Mouse (Mus musculus) C2C12 (cell line): ENCODE measurements around the gene Olfr1360. TPM values are rescaled to one million over a fixed set of nuclear protein-coding genes. Genes with fewer than 3 reads are reported as not detected.

Experiments used
- H3K27me3 ChIP-seq: one replicate; pipeline ENCODE4 v1.6.1; 2011; ENCODE audit not compliant: control insufficient read depth, insufficient read depth, insufficient read length
- H3K36me3 ChIP-seq: one replicate; pipeline ENCODE4 v1.6.1; 2011; ENCODE audit not compliant: control insufficient read depth, insufficient read depth
- H3K4me3 ChIP-seq: one replicate; pipeline ENCODE4 v1.5.1; 2011; ENCODE audit warnings: mild to moderate bottlenecking, control low read depth; ENCODE audit not compliant: poor library complexity, insufficient read depth, severe bottlenecking
- H3K79me2 ChIP-seq: one replicate; pipeline ENCODE4 v1.6.1; 2011; ENCODE audit not compliant: control insufficient read depth, insufficient read depth
- H3K79me3 ChIP-seq: one replicate; pipeline ENCODE4 v1.6.1; 2011; ENCODE audit warnings: low read depth, control low read depth
- H3ac ChIP-seq: one replicate; pipeline ENCODE3; 2011; ENCODE audit warnings: low read depth; ENCODE audit not compliant: control insufficient read depth, insufficient read length
- CEBPB ChIP-seq: IDR thresholded peaks from one replicate; pipeline ENCODE4 v1.6.1; 2011; ENCODE audit warnings: low read depth, mild to moderate bottlenecking, control low read depth, moderate library complexity
- CTCF ChIP-seq: IDR thresholded peaks from one replicate; pipeline ENCODE4 v1.5.1; 2011; ENCODE audit not compliant: control insufficient read depth, insufficient read depth, insufficient read length
- FOSL1 ChIP-seq: IDR thresholded peaks from one replicate; pipeline ENCODE4 v1.8.0; 2011; ENCODE audit warnings: mild to moderate bottlenecking, low read length; ENCODE audit not compliant: poor library complexity, insufficient read depth, severe bottlenecking
- MAX ChIP-seq: IDR thresholded peaks from one replicate; pipeline ENCODE4 v1.6.1; 2011; ENCODE audit warnings: mild to moderate bottlenecking, control low read depth
- MYOD1 ChIP-seq: IDR thresholded peaks from one replicate; pipeline ENCODE4 v1.6.1; 2011; ENCODE audit warnings: low read depth; ENCODE audit not compliant: control insufficient read depth, insufficient read length
- MYOG ChIP-seq: IDR thresholded peaks from one replicate; pipeline ENCODE4 v1.6.1; 2011; ENCODE audit not compliant: control insufficient read depth, insufficient read length; ENCODE audit errors: extremely low read depth
- USF1 ChIP-seq: IDR thresholded peaks from one replicate; pipeline ENCODE4 v1.6.1; 2011; ENCODE audit warnings: low read depth, mild to moderate bottlenecking, control low read depth, moderate library complexity
- microRNA-seq: library from miRNA; unstranded; fragments of <30 nt; microRNA quantifications from one replicate; pipeline ENCODE4, GENCODE M21; 2019; ENCODE audit warnings: borderline microRNAs expressed
- polyA plus RNA-seq: library from polyadenylated mRNA; unstranded; fragments of >200 nt; fragmentation: generic; extraction: Trizol; gene quantifications from one replicate; pipeline ENCODE4 v1.2.1, GENCODE M21; 2012; ENCODE audit warnings: missing spikeins

Gene Olfr1360
- polyA plus RNA-seq, 1 experiment = not detected

DNA sequence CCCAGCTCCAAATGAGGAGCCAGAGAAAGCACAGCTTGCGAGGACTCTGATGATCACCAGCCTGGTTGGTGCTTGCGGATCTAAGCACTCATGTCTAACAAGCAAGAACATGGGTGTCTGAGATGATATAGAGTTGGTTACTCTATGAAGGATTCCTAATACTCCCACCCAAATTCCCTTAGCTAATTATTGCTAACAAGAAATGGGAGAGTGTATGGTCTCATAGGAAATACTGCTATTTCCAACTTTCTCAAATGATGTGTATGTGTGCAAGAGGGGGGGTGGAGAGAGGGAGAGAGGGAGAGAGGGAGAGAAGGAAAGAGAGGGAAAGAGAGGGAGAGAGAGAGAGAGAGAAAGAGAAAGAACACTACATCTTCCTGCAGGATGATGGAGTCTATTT lies 13.9 kb downstream of the Olfr1360 start, which contains the start of gene Olfr1361:
Olfr1361 (minus strand) TSS at position 101 of the 400 bp plus-strand sequence.
- no peaks in the 10 kb centered on the region for H3K79me2 ChIP-seq
- H3K4me3 ChIP-seq = no peak within 1 kb of the TSS
- no peak within 1 kb of the TSS for H3ac ChIP-seq
- no peaks in the 10 kb centered on the region for H3K36me3 ChIP-seq
- TF ChIP-seq MAX (no peak), CEBPB (no peak), MYOG (no peak), FOSL1 (no peak), MYOD1 (no peak), CTCF (no peak), USF1 (no peak)
- no peaks in the 10 kb centered on the region for H3K27me3 ChIP-seq
- no peaks in the 10 kb centered on the region for H3K79me3 ChIP-seq

DNA sequence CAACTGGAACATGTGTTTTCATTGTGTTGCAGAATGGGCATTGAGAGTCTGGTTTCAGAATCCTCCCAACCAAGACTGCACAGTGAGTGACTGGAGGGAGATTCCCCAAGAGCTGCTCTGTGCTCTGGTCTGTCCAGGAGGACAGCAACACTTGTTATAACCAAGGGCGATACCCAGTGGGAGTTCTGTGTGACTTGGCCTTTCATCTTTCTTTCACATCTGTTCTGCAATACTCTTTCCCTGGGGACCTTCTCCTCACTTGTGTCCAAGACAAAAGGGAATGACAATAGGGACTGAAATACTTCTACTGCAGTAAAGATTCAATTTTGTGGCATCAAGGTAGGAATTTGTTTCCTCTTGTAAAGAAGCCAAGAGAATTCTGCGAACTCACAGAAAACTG lies 34.8 kb downstream of the Olfr1360 start, which contains the start of gene Olfr11:
Olfr11 (minus strand) TSS at position 101 of the 400 bp plus-strand sequence.
- no peak for TF ChIP-seq CTCF
- no peak for TF ChIP-seq CEBPB
- TF ChIP-seq MYOD1 = no peak
- no peak for TF ChIP-seq MAX
- no peak for TF ChIP-seq MYOG
- TF ChIP-seq USF1 = no peak
- no peaks in the 10 kb centered on the region for H3K79me2 ChIP-seq
- no peaks in the 10 kb centered on the region for H3K36me3 ChIP-seq
- no peak within 1 kb of the TSS for H3K4me3 ChIP-seq
- no peaks in the 10 kb centered on the region for H3K79me3 ChIP-seq
- H3ac ChIP-seq = no peak within 1 kb of the TSS
- H3K27me3 ChIP-seq = no peaks in the 10 kb centered on the region

Small RNA genes within 50 kb of the gene (microRNA-seq; reads per million reads assigned to microRNA genes)
- gene Gm44357 (0.16 reads per million), gene Gm44367 (not detected)

Other genes starting within 250 kb of the Olfr1360 start
- 0.20 TPM for gene Pgbd1, start 236.3 kb downstream of the Olfr1360 start, polyA plus RNA-seq
- gene Zscan26, start 223.7 kb downstream of the Olfr1360 start, polyA plus RNA-seq = 3.5 TPM
- 0.02 TPM for gene Nkapl, start 208.9 kb downstream of the Olfr1360 start, polyA plus RNA-seq
- gene Zkscan4, start 198.5 kb downstream of the Olfr1360 start, polyA plus RNA-seq = not detected
- gene Gm10065, start 198.0 kb downstream of the Olfr1360 start, polyA plus RNA-seq = not detected
- gene AK157302, start 182.2 kb downstream of the Olfr1360 start, polyA plus RNA-seq = 0.23 TPM
- gene Gm11273, start 176.0 kb downstream of the Olfr1360 start, polyA plus RNA-seq = 22.1 TPM
- 0.97 TPM for gene Zkscan8, start 146.3 kb downstream of the Olfr1360 start, polyA plus RNA-seq
- 0.02 TPM for gene Olfr1366, start 134.6 kb downstream of the Olfr1360 start, polyA plus RNA-seq
- not detected for gene Olfr1535, start 117.5 kb downstream of the Olfr1360 start, polyA plus RNA-seq
- gene Olfr1364, start 95.6 kb downstream of the Olfr1360 start, polyA plus RNA-seq = not detected
- not detected for gene Olfr1362, start 63.4 kb downstream of the Olfr1360 start, polyA plus RNA-seq
- 0.01 TPM for gene Olfr11, start 34.9 kb downstream of the Olfr1360 start, polyA plus RNA-seq
- gene Olfr1361, start 14.0 kb downstream of the Olfr1360 start, polyA plus RNA-seq = not detected
- gene Olfr1359, start 20.7 kb upstream of the Olfr1360 start, polyA plus RNA-seq = not detected
- 9.1 TPM for gene Hist1h2bl, start 38.7 kb upstream of the Olfr1360 start, polyA plus RNA-seq
- 15.6 TPM for gene Hist1h2ai, start 39.0 kb upstream of the Olfr1360 start, polyA plus RNA-seq
- gene Hist1h3h, start 40.3 kb upstream of the Olfr1360 start, polyA plus RNA-seq = 15.6 TPM
- gene Hist1h2bm, start 44.6 kb upstream of the Olfr1360 start, polyA plus RNA-seq = 3.4 TPM
- gene Hist1h4j, start 57.7 kb upstream of the Olfr1360 start, polyA plus RNA-seq = 2.9 TPM
- gene Hist1h4k, start 73.1 kb upstream of the Olfr1360 start, polyA plus RNA-seq = 10.3 TPM
- 5.9 TPM for gene Hist1h2ak, start 76.4 kb upstream of the Olfr1360 start, polyA plus RNA-seq
- 3.8 TPM for gene Hist1h2bn, start 76.7 kb upstream of the Olfr1360 start, polyA plus RNA-seq
- 1.6 TPM for gene Hist1h1b, start 103.2 kb upstream of the Olfr1360 start, polyA plus RNA-seq
- gene Hist1h3i, start 106.0 kb upstream of the Olfr1360 start, polyA plus RNA-seq = 9.4 TPM
- gene Hist1h2an, start 109.8 kb upstream of the Olfr1360 start, polyA plus RNA-seq = 18.1 TPM
- gene Hist1h2bp, start 110.1 kb upstream of the Olfr1360 start, polyA plus RNA-seq = 2.6 TPM
- 20.3 TPM for gene Hist1h2bq, start 132.8 kb upstream of the Olfr1360 start, polyA plus RNA-seq
- gene Hist1h2ao, start 133.1 kb upstream of the Olfr1360 start, polyA plus RNA-seq = not detected
- gene Hist1h4m, start 134.3 kb upstream of the Olfr1360 start, polyA plus RNA-seq = not detected
- 17.3 TPM for gene Hist1h4n, start 154.8 kb upstream of the Olfr1360 start, polyA plus RNA-seq
- gene Hist1h2ap, start 156.1 kb upstream of the Olfr1360 start, polyA plus RNA-seq = 2,018 TPM
- gene Hist1h2br, start 156.3 kb upstream of the Olfr1360 start, polyA plus RNA-seq = 19.7 TPM